Mouse (Mus musculus): ENCODE measurements around the gene Sod1.
"Not testable (repeated sequence)": the region's sequence is repeated elsewhere in the genome, so short reads cannot be mapped to it uniquely, and the experiment has no call there.

Gene Sod1

DNA sequence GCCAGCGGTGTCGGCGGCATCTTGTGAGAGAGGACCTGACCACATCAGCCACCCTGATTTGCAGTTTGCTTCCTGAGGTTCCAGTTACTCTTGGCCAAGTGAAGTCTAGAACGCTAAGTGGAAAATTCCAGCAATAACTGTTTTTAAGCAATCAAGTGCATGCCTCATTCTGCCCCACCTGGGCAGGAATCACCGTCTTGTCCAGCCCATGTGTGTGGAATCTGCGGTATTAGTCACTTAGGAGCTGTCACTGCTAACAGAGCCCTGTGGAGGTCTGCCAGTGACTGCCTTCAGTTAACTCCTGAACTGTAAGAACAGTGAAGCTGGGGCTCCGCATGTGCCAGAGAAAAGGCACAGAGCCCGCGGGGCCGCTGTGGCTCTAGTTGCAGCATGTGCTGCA is 9.8 kb upstream of the Sod1 start:
- no peak for DNase-seq (ENCODE audit: low spot score in 2 of 2)

- DNase-seq (ENCODE audit: low spot score in 2 of 2): no peak
Observed at GRCm38 (mm10) chr16:90211767-90212166, 8.8 kb upstream of the Sod1 start.

DNA sequence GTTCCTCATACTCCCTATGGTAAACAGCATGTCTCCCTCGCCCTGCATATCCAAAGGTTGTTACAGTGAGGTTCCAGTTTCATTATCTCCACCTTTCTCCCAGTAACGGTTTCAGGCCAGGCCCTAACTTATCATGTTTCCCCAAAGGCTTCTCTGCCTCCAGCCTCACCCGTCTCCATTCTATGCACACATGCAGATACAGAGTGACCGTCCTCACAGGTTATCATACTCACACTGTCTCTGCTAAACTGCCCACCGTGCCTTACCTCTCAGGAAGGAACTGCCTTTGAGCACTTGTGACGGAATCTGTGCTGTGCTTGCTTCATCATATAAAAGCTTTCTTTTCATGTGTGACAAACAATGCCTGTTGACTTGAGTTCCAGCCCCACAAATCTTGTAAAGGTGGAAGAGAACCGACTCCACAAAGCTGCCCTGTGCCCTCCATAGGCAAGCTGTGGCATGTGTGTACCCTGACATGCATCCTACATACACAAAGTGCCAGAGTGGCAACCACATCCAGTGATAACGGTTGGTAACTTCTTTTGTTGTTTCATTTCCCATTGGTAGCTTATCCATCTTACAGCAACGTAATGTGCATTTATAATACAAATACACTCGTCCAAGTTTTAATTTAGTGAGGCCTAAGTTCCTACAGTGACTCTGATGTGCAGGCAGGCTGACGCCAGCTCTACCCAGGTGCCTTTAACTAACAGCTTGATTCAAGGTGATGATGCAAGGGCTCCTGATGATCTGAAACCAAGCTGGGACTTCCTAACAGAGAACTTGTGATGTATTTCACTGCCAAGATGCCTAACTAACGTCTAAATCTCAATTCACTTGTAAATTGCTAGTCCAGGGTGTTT is 6.8 kb upstream of the Sod1 start:
- DNase-seq (ENCODE audit: low spot score in 2 of 2): no peak

- no peak for DNase-seq (ENCODE audit: low spot score in 2 of 2)
Observed at GRCm38 (mm10) chr16:90214731-90215565, 5.6 kb upstream of the Sod1 start.

GRCm38 (mm10) chr16:90215879-90216278 is 4.7 kb upstream of the Sod1 start:
- not testable (repeated sequence) for DNase-seq (ENCODE audit: low spot score in 2 of 2)

DNA sequence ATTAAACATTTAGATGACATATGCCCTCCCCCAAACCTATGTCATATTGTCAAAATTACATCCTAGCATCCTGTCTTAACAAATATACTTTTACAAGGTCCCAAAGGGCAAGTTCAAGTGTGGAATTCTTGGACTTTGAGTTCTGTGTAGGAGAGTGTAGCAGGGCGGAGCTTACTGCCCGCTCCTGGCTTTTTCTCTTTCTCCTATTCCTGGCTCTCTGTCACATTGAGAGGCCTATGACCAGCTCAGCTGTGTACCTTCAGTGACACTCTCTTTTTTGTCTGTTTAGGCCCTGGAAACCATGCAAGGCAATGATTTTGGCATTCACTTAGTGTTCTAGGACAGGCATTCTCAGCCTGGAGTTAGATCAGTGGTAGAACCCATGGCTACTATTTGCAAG is 4.1 kb upstream of the Sod1 start:
- DNase-seq (ENCODE audit: low spot score in 2 of 2): no peak

GRCm38 (mm10) chr16:90217356-90217755 is 3.2 kb upstream of the Sod1 start:
- DNase-seq (ENCODE audit: low spot score in 2 of 2): no peak

- no peak for DNase-seq (ENCODE audit: low spot score in 2 of 2)
Observed at GRCm38 (mm10) chr16:90217926-90218325, 2.6 kb upstream of the Sod1 start.

DNA sequence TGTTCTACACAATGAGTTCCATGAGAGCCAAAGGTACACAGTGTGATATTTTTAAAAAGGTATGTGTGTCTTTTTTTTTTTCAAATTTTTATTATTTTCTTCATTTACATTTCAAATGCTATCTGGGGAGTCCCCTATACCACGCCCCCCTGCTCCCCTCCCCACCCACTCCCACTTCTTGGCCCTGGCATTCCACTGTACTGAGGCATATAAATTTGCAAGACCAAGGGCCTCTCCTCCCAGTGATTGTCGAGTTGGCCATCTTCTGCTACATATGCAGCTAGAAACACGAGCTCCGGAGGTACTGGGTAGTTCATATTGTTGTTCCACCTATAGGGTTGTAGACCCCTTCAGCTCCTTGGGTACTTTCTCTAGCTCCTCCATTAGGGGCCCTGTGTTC is 1.1 kb upstream of the Sod1 start:
- not testable (repeated sequence) for DNase-seq (ENCODE audit: low spot score in 2 of 2)

DNA sequence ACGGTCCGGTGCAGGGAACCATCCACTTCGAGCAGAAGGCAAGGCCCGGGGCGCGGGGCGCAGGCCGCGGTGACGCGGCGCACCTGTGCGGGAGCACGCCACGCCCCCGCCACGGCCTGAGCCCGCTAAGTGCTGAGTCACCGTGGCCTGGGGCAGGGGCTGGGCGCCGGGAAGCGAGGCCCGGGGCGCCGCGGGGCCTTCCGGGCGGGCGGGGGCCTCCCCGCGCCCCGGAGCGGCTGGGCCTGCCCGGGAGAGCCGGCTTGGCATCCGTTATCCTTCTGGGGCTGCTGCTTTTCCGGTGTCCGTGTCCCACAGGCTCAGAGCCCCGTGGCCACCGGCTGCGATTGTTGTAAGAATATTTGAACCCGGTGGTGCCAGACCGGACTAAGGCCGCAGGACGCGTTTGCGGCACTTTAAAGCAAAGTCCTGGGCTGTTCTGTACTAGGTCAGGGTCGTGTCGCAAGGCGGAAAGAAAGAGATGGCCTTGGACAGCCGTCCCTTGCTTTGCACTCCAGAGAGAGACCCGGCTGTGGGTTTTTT is 408 bp downstream of the Sod1 start:
- DNase-seq (ENCODE audit: low spot score in 2 of 2): peak in 1 of 2 experiments; percentile 55

- DNase-seq (ENCODE audit: low spot score in 2 of 2): no peak
Observed at GRCm38 (mm10) chr16:90221441-90222070, 1.0 kb downstream of the Sod1 start.

DNA sequence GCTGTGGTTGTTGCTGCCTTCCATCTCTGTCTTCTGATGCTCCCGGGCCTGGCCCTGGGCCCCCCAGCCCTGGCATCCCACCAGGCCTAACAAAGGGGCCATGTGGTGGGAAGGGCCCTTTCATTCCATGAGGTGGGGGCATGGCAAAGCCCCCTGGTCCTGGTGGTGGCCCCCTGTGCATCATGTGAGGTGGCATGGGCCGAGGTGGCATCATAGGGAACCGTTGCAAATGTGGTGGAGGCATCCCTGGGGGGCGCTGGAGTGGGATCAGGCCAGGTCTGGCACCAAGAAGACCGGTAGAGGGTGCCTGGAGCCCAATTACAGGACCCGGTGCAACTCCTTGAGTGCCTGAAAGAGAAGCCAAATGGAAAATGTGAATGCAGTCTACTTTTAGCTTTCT is 9.3 kb downstream of the Sod1 start:
- no peak for DNase-seq (ENCODE audit: low spot score in 2 of 2)

GRCm38 (mm10) chr16:90231302-90231701 is 10.7 kb downstream of the Sod1 start:
- no peak for DNase-seq (ENCODE audit: low spot score in 2 of 2)

DNA sequence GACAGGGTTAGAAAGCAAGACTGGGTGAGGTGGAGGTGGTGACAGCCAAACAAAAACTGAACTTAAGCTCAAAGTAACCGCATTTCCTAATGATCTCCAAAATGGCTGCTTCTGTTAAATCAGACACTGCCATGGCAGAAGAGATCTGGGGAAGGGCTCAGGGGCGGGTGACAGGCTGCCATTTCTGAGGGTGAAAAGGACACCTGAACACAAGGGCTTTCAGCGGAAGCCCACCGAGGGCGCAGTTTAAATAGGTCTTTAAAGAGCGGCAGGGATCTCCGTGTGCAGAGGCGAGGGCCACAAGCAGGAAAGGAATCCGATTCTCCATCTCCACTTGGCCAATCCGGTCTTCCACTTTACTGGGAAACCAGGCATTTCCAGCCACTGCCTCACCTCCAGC is 13.1 kb downstream of the Sod1 start:
- DNase-seq (ENCODE audit: low spot score in 2 of 2): no peak

GRCm38 (mm10) chr16:90234617-90235016 is 14.1 kb downstream of the Sod1 start:
- no peak for DNase-seq (ENCODE audit: low spot score in 2 of 2)

- no peak for DNase-seq (ENCODE audit: low spot score in 2 of 2)
Observed at GRCm38 (mm10) chr16:90235188-90235587, 14.6 kb downstream of the Sod1 start.

- no peak for DNase-seq (ENCODE audit: low spot score in 2 of 2)
Observed at GRCm38 (mm10) chr16:90239128-90239746, 18.7 kb downstream of the Sod1 start.

DNA sequence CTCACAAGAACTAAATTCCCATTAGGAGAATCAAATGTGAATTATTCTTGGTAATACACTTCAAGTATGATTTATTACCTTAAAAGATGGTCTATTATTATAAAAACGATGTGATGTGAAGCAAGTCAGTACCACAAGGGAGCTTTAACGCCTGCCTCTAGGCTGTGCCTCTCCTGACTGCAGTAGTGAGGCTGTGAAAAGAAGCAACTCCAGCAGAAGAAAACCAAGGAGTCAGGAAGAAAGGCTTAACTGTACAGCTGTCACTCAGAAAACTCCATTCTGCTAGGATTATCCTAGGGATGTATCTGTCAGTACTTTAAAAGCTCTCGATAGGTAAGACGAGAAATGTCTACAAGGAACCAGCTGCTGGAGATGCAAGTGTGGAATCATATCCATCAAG is 21.3 kb downstream of the Sod1 start:
- no peak for DNase-seq (ENCODE audit: low spot score in 2 of 2)

GRCm38 (mm10) chr16:90242426-90243304 is 22.1 kb downstream of the Sod1 start:
- DNase-seq (ENCODE audit: low spot score in 2 of 2): no peak

DNA sequence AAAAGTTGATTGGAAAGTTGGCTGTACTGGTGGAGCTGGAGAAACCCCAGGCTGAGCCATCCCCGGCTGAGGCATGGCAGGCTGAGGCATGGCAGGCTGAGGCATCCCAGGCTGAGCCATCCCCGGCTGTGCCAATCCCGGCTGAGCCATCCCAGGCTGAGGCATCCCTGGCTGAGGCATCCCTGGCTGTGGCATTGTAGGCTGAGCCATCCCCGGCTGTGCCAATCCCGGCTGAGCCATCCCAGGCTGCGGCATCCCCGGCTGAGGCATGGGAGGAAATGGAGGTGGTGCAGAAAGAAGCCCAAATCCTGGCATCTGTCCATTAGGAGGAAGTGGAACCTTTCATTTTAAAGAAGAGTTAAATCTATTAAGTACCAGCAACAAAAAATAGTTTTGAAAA is 29.5 kb downstream of the Sod1 start:
- no peak for DNase-seq (ENCODE audit: low spot score in 2 of 2)

DNA sequence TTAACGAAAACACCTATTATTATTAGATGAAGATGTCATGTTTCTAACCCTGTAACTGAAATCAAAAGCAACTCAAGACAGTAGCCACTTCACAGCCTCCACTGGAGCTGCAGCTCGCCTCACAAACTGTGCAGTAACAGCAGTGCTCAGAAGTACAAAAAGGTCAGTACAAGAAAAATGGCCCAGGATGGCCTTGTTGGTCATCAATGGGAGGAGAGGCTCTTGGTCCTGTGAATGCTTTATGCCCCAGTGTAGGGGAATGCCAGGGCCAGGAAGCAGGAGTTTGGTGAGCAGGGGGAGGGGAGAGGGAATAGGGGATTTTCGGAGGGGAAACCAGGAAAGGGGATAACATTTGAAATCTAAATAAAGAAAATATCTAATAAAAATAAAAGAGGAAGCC is 30.7 kb downstream of the Sod1 start:
- not testable (repeated sequence) for DNase-seq (ENCODE audit: low spot score in 2 of 2)
